ENCODE assay signal across 17 mouse cellular contexts in the genomic region with DNA sequence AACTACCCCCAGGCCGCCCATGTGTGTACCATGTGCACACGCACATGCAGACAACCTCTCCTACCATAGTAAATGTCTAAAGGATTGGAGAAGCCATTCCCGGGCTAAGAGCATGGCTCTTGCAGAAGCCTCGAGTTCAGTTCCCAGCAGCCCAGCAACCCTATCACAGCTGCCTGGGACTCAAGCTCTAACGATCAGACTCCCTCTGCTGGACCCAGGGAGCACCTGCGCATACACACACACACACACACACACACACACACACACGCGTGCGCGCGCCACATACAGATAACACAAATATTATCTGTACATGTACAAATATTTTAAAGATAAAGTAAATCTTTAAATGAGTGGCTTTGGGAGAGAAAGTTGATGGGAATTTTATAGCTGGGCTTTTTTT. TPM values are rescaled to one million over a fixed set of nuclear protein-coding genes. Genes with fewer than 3 reads are reported as not detected.
"Had no signal": no experiment of that assay in that cellular context is flagged by ENCODE, and none has a peak within 500 bp of the region (broad histone marks: within the 10 kb centered on the region; RNA-seq: fewer than 3 reads in every experiment).

No protein-coding gene starts in this region.

- H3K4me1 ChIP-seq: intestine, embryonic 15.5 days; limb, embryonic 12.5 days; midbrain, embryonic 10.5 days; neural tube, embryonic 13.5 days had no signal

- DNase-seq: kidney, adult 18-20 months; kidney, postnatal 25 days; layer of hippocampus, adult 9-11 months; lung, postnatal 36 days; midbrain, embryonic 14.5 days; right cerebral cortex, adult 18-20 months; right cerebral cortex, postnatal 25 days; thymus, postnatal 4 days had no signal

- ATAC-seq: intestine, embryonic 15.5 days; lung, postnatal 0 days had no signal

- H3K4me2 ChIP-seq: intestine, embryonic 15.5 days; limb, embryonic 12.5 days; liver, embryonic 11.5 days; neural tube, embryonic 13.5 days had no signal

- H3K9me3 ChIP-seq: intestine, embryonic 15.5 days; limb, embryonic 12.5 days; neural tube, embryonic 13.5 days had no signal

- H3K9ac ChIP-seq: intestine, embryonic 15.5 days; limb, embryonic 12.5 days; neural tube, embryonic 13.5 days had no signal

- H3K27me3 ChIP-seq: intestine, embryonic 15.5 days; limb, embryonic 12.5 days; neural tube, embryonic 13.5 days had no signal

- H3K4me3 ChIP-seq: intestine, embryonic 15.5 days; limb, embryonic 12.5 days; midbrain, embryonic 10.5 days; neural tube, embryonic 13.5 days had no signal

- H3K27ac ChIP-seq: intestine, embryonic 15.5 days; limb, embryonic 12.5 days; midbrain, embryonic 10.5 days; neural tube, embryonic 13.5 days had no signal

RNA-seq across cellular contexts. Expression of a gene that starts 39.3 kb away (rescaled TPM):
- total RNA-seq: left cerebral cortex, postnatal 36 days; megakaryocyte, adult 5-6 weeks had no signal
- polyA plus RNA-seq: liver, embryonic 16.5 days had no signal

RNA-seq across cellular contexts. Expression of a gene that starts 53.7 kb away (rescaled TPM):
- total RNA-seq: megakaryocyte, adult 5-6 weeks had no signal
